Mouse (Mus musculus): ENCODE data around the gene Lrrc34. TPM values are rescaled to one million over a fixed set of nuclear protein-coding genes. Genes with fewer than 3 reads are reported as not detected.

Lrrc34 gene
- under 1 TPM; 0.18 to 0.55 TPM for total RNA-seq (2021)
- long read RNA-seq, result 0 reads

DNA sequence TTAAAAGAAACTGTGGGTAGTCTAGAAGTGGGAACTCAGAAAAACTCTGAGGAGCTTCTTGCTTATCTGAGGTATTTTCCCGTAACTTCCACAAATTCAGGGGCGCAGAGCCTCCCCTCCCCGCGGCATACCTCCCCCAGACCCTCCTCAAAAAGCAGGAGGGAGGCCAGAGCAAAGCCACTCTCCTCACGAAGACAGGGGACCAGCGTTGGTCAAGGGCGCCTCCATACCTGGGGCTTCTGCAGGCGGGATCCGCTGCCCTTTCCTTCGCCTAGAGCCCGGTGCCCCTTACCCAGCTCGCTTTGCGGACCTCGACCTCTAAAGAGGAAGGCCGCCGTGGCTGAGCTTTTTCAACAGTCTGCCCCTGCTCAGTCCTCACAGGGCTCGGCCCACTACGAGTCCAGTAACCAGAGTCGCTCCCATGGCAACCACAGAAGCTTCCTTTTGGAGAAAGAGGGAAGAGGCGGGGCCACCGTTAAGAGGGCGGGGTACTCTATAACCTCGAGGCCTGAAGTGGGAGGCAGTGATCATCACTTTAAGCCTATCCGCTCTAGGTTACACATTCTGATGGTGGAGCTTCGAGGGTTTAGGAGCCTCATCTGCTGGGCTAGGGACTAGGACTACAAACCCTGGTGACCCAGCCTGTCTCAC, at the start of gene Lrrc34:
TSS of gene Lrrc34 (minus strand) at position 430 of the 651 bp plus-strand sequence.
- peak; percentile 17 to 37 for DNase-seq (ENCODE audit: low spot score in 2 of 2)

DNA sequence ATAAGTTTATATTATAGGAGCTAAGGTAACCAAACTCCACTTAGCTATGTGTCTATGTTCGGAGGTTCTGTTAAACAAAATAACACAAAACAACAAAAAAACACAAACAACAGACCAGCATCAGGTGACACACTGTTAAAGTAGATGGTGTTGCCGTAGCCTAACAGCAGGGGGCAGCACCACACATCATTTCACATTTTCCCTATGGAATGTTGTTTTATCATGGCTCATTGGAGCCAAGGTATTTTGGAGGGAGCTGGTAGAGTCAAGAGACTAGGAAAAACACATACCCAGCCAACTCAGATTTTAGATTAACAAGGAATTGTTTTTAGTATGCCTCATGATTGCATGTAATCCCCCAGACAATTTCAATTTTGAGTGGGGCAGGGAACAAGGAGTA, 48.7 kb upstream of the Lrrc34 start:
- peak; percentile 72 to 74 for DNase-seq (ENCODE audit: low spot score in 2 of 2)

DNA sequence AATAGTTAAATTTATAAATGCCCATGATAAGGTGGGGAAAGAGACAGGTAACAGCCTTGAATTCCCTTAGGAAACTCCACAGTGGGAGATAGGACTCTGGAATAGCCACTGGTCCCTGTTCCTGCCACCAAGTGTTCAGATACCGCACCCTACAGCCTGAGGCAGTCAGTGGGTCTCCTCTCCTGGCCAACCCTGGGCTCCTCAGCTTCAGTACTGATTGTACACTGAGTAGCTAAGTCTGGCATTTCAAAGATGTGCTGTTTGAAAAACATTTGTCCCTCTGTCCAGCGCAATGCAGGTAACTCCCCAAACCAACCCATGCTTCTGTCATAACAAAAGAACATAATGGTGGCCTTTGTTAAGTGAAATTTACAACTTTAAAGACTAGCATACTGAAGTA, 48.0 kb upstream of the Lrrc34 start:
- DNase-seq (ENCODE audit: low spot score in 2 of 2), result no peak

DNA sequence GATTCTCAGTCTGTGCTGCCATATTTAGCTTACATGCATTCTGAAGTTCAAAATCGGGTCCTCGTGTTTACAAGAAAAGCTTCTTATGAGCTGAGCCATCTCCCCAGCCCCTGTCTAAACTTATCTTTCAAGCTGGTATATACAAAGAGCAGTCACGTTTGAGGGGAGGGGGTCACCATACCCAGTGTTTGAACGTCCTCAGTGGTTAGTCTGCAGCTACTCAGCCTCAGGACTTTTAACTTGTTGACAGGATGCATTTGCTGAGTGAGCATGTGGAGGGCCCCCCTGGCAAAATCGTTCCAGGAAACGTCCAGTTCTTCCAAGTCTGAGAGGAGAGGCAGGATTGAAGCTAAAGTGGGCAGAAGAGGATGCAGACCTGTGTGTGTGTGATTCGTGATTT, 43.3 kb upstream of the Lrrc34 start:
- DNase-seq (ENCODE audit: low spot score in 2 of 2), result no peak

DNA sequence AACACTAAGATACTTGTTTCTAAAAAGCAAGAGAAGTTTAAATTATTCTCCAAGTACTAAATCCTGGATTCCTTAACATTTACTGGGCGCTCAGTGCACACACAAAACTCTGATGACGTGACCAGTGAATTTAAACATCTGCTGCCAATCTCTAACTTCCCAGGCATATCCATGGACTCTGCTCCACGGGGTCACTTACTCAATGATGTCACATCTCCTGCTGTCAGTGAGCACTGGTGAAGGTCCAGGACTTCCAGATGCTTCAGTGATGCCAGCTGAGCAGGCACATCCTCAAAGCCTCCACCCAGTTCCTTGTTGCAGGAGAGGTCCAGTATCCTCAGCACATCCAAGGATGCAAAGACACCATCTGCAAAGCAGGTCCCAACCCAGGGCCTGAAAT, 39.5 kb upstream of the Lrrc34 start:
- no peak for DNase-seq (ENCODE audit: low spot score in 2 of 2)

DNA sequence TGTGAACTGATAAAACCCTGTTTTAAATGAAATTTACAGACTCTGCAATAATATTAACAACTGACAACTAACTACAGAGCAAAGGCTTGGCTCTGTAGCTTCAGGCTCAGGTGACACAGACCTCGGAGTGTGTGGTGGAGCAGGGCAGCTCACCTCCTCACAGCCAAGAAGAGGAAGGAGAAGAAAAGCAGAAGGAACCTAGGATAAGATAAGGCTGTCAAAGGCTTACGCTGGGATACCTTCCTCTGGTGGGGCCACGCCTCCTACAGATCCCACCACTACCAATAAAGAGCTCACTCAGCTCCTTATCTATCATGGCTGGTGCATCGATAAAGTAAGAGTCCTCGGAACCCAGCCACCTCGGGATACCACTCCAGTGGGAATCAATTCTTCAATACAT, 35.5 kb upstream of the Lrrc34 start:
- no peak for DNase-seq (ENCODE audit: low spot score in 2 of 2)

DNA sequence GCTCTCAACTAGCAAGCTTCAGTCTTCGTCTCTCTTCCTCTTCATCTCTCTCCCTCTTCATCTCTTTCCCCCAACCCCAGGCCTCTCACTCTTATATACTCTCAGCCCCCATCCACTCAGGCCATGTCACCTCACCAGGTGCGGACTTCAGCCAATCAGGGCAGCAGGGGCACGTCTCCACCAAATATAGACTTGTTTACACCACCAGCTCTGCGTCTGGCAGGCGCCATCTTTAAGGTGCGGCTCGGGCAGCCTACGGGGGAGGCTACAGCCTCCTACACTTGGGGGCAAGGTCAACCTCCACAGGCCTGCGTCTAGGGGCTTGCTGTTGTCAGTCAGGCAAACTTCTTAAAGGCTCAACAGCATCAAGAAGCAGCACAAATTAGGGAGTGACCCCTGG, 10.8 kb upstream of the Lrrc34 start:
- no peak for DNase-seq (ENCODE audit: low spot score in 2 of 2)

GRCm38 (mm10) chr3:30655937-30656336, 8.3 kb upstream of the Lrrc34 start:
- DNase-seq (ENCODE audit: low spot score in 2 of 2), result no peak

GRCm38 (mm10) chr3:30650062-30650841, 2.6 kb upstream of the Lrrc34 start:
- peak in 1 of 2 experiments; percentile 14 for DNase-seq (ENCODE audit: low spot score in 2 of 2)

- no peak for DNase-seq (ENCODE audit: low spot score in 2 of 2)
Measured at GRCm38 (mm10) chr3:30648466-30648865, 797 bp upstream of the Lrrc34 start.

GRCm38 (mm10) chr3:30646761-30647160, 908 bp downstream of the Lrrc34 start:
- DNase-seq (ENCODE audit: low spot score in 2 of 2), result no peak

- DNase-seq (ENCODE audit: low spot score in 2 of 2), result no peak
Measured at GRCm38 (mm10) chr3:30644207-30644606, 3.5 kb downstream of the Lrrc34 start, which contains the start of gene Lrriq4. Gene Lrriq4 (plus strand): TSS chr3:30644507.

GRCm38 (mm10) chr3:30635629-30636028, 12.0 kb downstream of the Lrrc34 start:
- no peak for DNase-seq (ENCODE audit: low spot score in 2 of 2)

DNA sequence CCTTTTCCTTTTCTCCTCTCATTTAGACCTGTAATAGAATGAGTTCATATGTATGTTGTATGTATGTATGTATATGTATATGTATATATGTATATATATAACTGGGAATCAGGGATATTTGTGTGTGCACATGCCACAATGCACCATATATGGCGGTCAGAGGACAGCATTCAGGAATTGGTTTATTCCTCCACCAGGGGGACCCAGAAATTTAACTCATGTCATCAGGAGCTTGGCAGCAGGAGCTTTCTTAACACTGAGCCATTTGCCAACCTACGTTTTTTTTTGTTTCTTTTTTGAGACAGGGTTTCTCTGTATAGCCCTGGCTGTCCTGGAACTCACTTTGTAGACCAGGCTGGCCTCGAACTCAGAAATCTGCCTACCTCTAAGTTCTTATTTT, 14.0 kb downstream of the Lrrc34 start:
- no peak for DNase-seq (ENCODE audit: low spot score in 2 of 2)

- no peak for DNase-seq (ENCODE audit: low spot score in 2 of 2)
Measured at GRCm38 (mm10) chr3:30620132-30620531, 27.5 kb downstream of the Lrrc34 start.

DNA sequence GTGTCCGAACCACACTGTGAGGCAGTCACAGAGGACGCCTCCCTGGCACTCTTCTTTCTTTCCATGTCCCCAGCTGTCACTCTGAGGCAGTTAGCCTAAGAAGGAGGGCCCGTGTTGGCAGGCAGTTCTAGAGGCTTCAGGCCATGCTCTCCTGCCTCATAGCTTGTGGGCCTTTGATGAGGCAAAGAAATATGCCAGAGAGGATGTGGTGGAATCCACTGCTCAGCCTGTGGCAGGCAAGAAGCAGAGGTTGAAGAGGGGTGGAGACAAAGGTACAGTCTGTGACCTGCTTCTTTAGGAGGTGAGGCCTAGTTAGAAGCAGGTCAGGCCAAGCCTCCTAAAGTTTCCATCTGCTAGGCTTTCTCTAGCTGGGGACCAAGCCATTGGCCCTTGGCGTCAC, 36.7 kb downstream of the Lrrc34 start:
- no peak for DNase-seq (ENCODE audit: low spot score in 2 of 2)

DNA sequence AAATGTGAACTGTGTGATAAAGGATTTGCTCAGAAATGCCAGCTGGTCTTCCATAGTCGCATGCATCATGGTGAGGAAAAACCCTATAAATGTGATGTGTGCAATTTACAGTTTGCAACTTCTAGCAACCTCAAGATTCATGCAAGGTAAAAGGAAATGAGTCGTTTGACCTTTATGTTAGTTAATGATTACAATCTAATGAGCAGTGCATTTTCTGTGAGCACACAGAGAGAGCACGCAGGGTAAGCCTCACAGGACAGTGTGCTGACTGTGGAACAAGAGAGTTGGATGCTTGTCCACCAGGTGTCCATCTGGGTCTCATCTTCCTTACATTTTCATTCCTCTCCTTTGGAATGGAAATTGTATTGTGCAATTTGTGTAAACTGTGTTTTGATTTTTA, 38.7 kb downstream of the Lrrc34 start:
- DNase-seq (ENCODE audit: low spot score in 2 of 2), result no peak

GRCm38 (mm10) chr3:30603256-30603655, 44.4 kb downstream of the Lrrc34 start:
- no peak for DNase-seq (ENCODE audit: low spot score in 2 of 2)

- no peak for DNase-seq (ENCODE audit: low spot score in 2 of 2)
Measured at GRCm38 (mm10) chr3:30602740-30603098, 45.0 kb downstream of the Lrrc34 start.

DNA sequence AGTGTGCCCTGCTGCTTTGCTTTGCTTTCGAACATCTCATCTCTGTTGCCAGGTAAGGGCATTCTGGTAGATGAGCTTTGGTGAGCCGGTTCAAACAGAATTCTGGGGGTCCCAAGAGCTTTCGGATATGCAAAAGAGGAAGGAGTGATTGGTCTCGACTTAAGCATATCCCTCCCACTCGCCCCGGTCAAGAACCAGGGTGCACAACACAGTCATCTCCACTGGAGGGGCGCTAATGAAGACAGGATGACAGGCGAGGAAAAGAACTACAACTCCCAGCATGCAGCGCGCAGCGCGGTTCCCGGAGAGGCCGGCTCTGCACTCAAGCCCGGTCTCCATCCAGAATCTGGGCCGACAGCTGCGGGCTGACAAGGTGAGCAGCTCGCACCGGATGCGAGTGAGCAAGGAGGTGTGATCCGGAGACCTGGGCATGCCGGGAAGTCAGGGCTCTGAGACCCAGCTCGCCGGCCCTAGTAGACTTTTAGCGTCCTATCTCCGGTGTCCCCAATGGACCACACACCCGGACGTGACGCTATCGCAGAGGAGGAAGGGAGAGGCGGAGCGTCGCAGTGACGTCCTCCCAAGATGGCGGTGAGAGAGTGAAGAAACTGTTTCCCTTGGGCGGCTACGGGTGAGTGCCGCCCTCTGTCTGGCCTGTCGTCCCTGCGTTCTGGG, 45.5 kb downstream of the Lrrc34 start, which contains the start of gene Mynn:
TSS of gene Mynn (plus strand) at position 1 of the 675 bp plus-strand sequence.
- DNase-seq (ENCODE audit: low spot score in 2 of 2), result peak; percentile 97

GRCm38 (mm10) chr3:30601610-30602064, 46.0 kb downstream of the Lrrc34 start:
- no peak for DNase-seq (ENCODE audit: low spot score in 2 of 2)

DNA sequence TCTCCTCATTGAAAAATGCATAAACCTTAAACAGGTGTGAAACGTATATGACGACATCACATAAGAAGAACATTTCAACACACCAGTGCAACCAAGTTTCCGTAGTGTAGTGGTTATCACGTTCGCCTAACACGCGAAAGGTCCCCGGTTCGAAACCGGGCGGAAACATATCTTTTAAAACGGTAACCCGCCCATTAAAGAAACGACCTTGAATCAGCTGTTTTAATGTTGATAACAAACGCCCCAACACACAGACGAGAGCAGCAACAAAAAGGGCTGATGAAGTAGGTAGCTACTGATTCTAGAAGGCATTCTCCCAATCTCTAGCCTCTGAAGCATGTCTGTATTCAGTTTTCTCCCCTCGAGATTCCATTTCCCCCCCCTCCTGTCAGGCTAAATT, 46.5 kb downstream of the Lrrc34 start:
- peak; percentile 74 to 84 for DNase-seq (ENCODE audit: low spot score in 2 of 2)

Measured in layer of hippocampus, postnatal 10 days (tissue).